Mouse (Mus musculus) forebrain, embryonic 11.5 days (tissue): ENCODE data around the gene Nsun4. TPM values are rescaled to one million over a fixed set of nuclear protein-coding genes. Genes with fewer than 3 reads are reported as not detected.

Experiments used
- ATAC-seq: fragments of 200-750 bp; cut with Nextera tagmentation; replicated peaks from 2 replicates; pipeline ENCODE4 v1.8.0; 2017; ENCODE audit warnings: moderate TSS enrichment; ENCODE audit not compliant: low FRiP score
- DNase-seq: peaks from one replicate; pipeline ENCODE4 v3.0.0-alpha.2; 2017; ENCODE audit warnings: low spot score
- H3K27ac ChIP-seq: fragments of 300-500 bp; sonication (generic); 2 replicates; pipeline ENCODE4 v1.5.1; 2014; ENCODE audit warnings: low read depth, low read length
- H3K27me3 ChIP-seq: fragments of 300-500 bp; sonication (generic); 2 replicates; pipeline ENCODE4 v1.6.1; 2014; ENCODE audit warnings: mild to moderate bottlenecking, low read length, mixed read lengths; ENCODE audit not compliant: control insufficient read depth, insufficient read depth
- H3K36me3 ChIP-seq: fragments of 300-500 bp; sonication (generic); 2 replicates; pipeline ENCODE4 v1.6.1; 2014; ENCODE audit warnings: mild to moderate bottlenecking, low read length, moderate library complexity, mixed read lengths; ENCODE audit not compliant: control insufficient read depth, insufficient read depth
- H3K4me1 ChIP-seq: fragments of 300-500 bp; sonication (generic); replicated peaks from 2 replicates; pipeline ENCODE4 v1.6.1; 2014; ENCODE audit warnings: low read length, mixed read lengths; ENCODE audit not compliant: control insufficient read depth, insufficient read depth
- H3K4me2 ChIP-seq: fragments of 300-500 bp; sonication (generic); 2 replicates; pipeline ENCODE4 v1.6.1; 2014; ENCODE audit warnings: low read depth, mild to moderate bottlenecking, low read length, moderate library complexity, mixed read lengths; ENCODE audit not compliant: severe bottlenecking
- H3K4me3 ChIP-seq: fragments of 300-500 bp; sonication (generic); 2 replicates; pipeline ENCODE4 v1.5.1; 2014; ENCODE audit warnings: low read depth, low read length
- H3K9ac ChIP-seq: fragments of 300-500 bp; sonication (generic); 2 replicates; pipeline ENCODE4 v1.6.1; 2014; ENCODE audit warnings: low read length
- H3K9me3 ChIP-seq: fragments of 300-500 bp; sonication (generic); 2 replicates; pipeline ENCODE4 v1.6.1; 2016; ENCODE audit warnings: low read length, mixed read lengths; ENCODE audit not compliant: control insufficient read depth
- WGBS: fragments of 180-500 bp; shearing (Covaris S2); extraction: QIAGEN DNeasy Blood & Tissue Kit; methylation state at CpG from one replicate; pipeline ENCODE4 v1.1.7; 2014; 5-methylcytosine and 5-hydroxymethylcytosine counted together
- polyA plus RNA-seq: library from polyadenylated mRNA; unstranded; fragments of >200 nt; fragmentation: Nextera tagmentation; extraction: Ambion mirVana; gene quantifications from 2 replicates; pipeline ENCODE4 v1.2.1, GENCODE M21; 2014

Gene Nsun4
- polyA plus RNA-seq, 1 experiment from 2014 or later: 17.4 TPM

DNA sequence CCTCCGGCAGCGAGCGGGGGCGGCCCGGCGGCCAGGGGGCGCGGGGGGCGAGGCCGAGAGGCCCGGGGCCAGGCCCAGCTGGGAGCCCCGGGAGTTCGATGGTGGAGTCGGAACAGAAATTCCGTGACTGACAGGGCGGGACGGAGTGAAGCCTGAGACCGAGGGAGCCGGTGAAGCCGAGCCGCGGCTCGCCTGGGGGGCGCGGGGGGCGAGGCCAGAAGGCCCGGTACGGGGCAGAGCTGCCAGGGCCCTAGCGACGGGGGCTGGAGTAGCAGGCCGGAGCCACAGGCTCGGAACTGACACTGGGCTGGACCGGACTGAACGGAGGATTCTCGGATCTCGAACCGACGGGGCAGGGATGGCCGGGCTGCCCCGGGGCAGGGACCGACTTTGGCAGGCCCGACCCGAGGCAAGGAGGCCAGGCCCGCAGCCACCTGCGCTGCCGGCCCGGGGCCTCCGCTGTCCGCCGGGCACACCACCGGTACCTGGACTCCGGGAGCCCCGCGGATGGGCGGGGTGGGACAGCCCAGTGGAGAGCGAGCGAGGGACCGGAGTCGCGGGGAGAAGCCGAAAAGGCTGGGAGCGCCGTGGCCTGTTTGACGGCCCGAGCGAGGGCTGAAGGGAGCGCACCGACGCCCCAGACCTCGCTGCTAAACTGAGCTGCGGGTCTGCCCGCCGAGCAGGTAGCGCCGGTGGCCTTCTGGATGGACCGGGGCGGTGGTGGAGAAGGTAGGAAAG lies 22.1 kb upstream of the Nsun4 start:
- ATAC-seq: peak; percentile 77
- Histone ChIP-seq H3K9me3 (no peaks in the 10 kb centered on the region), H3K27ac (peak overlapping the region; percentile 95), H3K4me3 (peak overlapping the region; percentile 95), H3K9ac (peak overlapping the region; percentile 98), H3K4me1 (peaks cover 8% of the 10 kb centered on the region; the same call in 1 of the 2 replicates), H3K36me3 (peaks cover 4% of the 10 kb centered on the region; the same call in 1 of the 2 replicates), H3K4me2 (peak overlapping the region; percentile 86), H3K27me3 (no peaks in the 10 kb centered on the region)
- DNase-seq: peak; percentile 89
- under 1% methylated on average over 68 of the region's 77 CpGs for WGBS

DNA sequence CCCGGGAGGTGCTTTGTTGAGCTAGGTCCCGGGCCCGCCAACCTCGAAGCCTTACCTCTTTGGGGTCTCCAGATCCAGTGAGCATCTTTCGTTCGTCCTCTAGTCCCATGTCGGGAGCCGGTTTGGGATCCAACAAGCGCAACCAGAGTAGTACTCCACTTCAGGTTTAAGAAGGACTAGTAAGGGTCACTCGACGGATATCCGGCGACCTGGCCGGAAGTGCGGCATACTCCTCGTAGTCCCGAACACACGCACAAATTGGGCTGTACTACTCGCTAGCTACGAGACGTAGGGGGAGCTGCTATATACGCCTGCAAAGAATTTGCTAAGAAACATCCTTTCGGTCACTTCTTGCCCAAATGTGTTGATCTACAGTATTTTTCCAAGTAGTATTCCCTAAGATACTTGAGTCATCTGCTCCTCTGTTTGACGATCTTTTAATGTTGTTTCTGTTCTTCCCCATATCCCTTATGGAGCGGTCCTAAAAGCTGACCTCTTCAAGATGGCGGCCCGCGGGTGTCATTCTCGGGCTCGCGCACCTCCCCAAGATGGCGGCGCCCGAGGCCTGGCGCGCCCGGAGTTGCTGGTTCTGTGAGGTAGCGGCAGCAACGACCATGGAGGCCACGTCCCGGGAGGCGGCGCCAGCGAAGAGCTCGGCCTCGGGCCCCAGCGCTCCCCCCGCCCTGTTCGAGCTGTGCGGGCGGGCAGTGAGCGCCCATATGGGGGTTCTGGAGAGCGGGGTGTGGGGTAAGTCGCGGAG lies 21.4 kb upstream of the Nsun4 start, which contains the start of the genes Uqcrh and Lrrc41:
Gene Uqcrh, minus strand, starts transcription at position 211 of the 760 bp plus-strand sequence.
Gene Lrrc41, plus strand, starts transcription at position 409 of the 760 bp plus-strand sequence.
- H3K9ac ChIP-seq: peak within 1 kb of the TSS; percentile 98
- under 1% methylated on average over 55 of the region's 55 CpGs for WGBS
- no peaks in the 10 kb centered on the region for H3K27me3 ChIP-seq
- peaks cover 8% of the 10 kb centered on the region; the same call in 1 of the 2 replicates for H3K4me1 ChIP-seq
- peak within 1 kb of the TSS; percentile 95 for H3K27ac ChIP-seq
- peak; percentile 93 for ATAC-seq
- no peaks in the 10 kb centered on the region for H3K9me3 ChIP-seq
- H3K4me3 ChIP-seq: peak within 1 kb of the TSS; percentile 95
- DNase-seq: peak; percentile 98
- H3K4me2 ChIP-seq: peak within 1 kb of the TSS; percentile 86
- H3K36me3 ChIP-seq: no peaks in the 10 kb centered on the region

DNA sequence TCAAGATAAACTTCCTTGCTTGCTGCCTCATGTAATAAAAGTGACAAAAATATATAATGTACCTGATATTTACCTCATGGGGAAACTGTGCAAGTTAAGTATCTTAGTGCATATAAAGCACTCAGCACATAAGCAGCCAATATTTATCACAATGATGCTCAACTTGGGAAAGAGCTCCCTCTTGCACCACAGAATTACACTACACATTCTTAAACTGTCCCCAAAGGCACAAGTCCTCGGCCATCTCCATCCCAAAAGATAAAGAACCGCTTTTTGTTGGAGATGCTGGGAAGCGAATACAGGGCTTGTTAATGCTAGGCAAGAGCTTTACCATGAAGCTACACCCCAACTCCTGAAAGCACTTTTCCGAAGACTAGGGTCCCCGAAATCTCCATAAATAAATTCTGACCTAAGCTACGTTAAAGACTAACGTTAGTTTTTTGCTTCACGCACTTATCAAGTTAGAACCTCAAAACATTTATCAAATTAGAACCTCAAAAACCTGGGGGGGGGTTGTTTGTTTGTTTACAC lies 20.5 kb upstream of the Nsun4 start:
- H3K27me3 ChIP-seq: no peaks in the 10 kb centered on the region
- WGBS: 2% methylated on average over 8 of the region's 8 CpGs
- H3K27ac ChIP-seq: no peak overlapping the region
- ATAC-seq (no peak), DNase-seq (no peak)
- H3K4me1 ChIP-seq: peaks cover 8% of the 10 kb centered on the region; the same call in 1 of the 2 replicates
- H3K36me3 ChIP-seq: no peaks in the 10 kb centered on the region; the same call in 1 of the 2 replicates
- peak overlapping the region; percentile 98 for H3K9ac ChIP-seq
- peak overlapping the region; percentile 86 for H3K4me2 ChIP-seq
- no peaks in the 10 kb centered on the region for H3K9me3 ChIP-seq
- H3K4me3 ChIP-seq: peak overlapping the region; percentile 95

DNA sequence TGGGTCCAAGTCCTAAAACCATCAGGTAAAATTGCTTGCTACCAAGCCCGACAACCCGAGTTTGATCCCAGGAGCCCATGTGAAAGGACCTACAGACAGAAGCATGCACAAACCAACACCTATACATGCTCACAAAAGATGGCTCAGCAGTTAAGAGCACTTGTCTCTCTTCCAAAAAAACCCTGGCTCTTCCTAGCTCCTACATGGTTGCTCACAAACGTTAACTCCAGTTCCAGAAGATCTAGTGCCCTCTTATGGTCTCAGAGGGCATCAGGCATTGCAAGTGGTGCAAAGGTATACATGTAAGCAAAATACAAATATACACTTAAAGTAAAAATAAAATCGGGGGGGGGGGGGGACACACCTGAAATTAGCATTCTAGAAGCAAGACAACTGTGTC lies 19.5 kb upstream of the Nsun4 start:
- Histone ChIP-seq H3K36me3 (peaks cover 3% of the 10 kb centered on the region; the same call in 1 of the 2 replicates), H3K9ac (no peak overlapping the region), H3K27ac (no peak overlapping the region), H3K27me3 (no peaks in the 10 kb centered on the region), H3K4me1 (peaks cover 8% of the 10 kb centered on the region; the same call in 1 of the 2 replicates), H3K4me3 (no peak overlapping the region), H3K9me3 (no peaks in the 10 kb centered on the region), H3K4me2 (no peak overlapping the region)
- ATAC-seq (no peak), DNase-seq (no peak)
- 60% methylated on average over 4 of the region's 4 CpGs for WGBS

DNA sequence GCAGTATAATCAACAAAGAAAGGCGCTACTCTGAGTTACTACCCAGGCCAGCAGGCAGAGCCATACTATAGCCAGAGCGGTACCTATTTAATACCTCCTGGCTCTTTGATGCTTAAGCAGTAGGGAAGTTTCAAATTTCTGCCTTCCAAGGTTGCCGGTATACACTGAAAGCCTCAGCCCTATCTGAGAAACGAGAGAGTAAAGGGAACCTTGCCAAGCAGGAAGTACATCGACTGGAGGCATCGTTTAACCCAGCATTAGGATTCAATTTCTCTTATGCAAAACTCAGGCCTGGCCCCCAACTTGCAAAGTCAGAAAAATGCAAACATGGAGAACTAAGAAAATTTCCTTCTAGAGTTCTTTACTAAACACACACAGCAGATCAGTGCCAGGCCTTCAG lies 16.4 kb upstream of the Nsun4 start:
- ATAC-seq (no peak), DNase-seq (no peak)
- Histone ChIP-seq H3K27me3 (no peaks in the 10 kb centered on the region), H3K9ac (no peak overlapping the region), H3K4me2 (no peak overlapping the region), H3K36me3 (peaks cover 10% of the 10 kb centered on the region; the same call in 1 of the 2 replicates), H3K9me3 (no peaks in the 10 kb centered on the region), H3K4me3 (no peak overlapping the region), H3K4me1 (no peaks in the 10 kb centered on the region), H3K27ac (no peak overlapping the region)
- 94% methylated on average over 6 of the region's 6 CpGs for WGBS

DNA sequence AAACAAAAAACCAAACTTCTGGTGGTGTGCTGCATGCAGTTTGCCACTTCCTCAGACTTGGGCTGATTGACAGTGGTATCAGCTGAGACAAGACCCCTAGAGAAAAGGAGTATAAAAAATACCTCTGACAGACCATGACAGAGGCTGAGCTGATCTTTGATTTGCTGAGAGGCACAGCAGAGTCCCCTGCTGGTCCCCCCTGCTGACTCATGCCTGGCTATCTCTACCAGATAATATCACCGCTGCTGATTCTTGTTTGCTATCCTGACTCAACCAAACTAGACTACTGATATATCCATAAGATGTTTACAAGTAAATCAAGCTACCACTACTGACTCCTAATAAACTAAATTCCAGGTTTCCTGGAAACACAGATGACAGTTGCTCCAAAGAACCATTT lies 10.2 kb upstream of the Nsun4 start:
- Histone ChIP-seq H3K4me1 (no peaks in the 10 kb centered on the region), H3K36me3 (peaks cover 9% of the 10 kb centered on the region; the same call in 1 of the 2 replicates), H3K9ac (no peak overlapping the region), H3K4me2 (no peak overlapping the region), H3K27me3 (no peaks in the 10 kb centered on the region), H3K27ac (no peak overlapping the region), H3K9me3 (no peaks in the 10 kb centered on the region), H3K4me3 (no peak overlapping the region)
- DNase-seq (no peak), ATAC-seq (no peak)
- WGBS: 58% methylated on average over 1 of the region's 1 CpGs

DNA sequence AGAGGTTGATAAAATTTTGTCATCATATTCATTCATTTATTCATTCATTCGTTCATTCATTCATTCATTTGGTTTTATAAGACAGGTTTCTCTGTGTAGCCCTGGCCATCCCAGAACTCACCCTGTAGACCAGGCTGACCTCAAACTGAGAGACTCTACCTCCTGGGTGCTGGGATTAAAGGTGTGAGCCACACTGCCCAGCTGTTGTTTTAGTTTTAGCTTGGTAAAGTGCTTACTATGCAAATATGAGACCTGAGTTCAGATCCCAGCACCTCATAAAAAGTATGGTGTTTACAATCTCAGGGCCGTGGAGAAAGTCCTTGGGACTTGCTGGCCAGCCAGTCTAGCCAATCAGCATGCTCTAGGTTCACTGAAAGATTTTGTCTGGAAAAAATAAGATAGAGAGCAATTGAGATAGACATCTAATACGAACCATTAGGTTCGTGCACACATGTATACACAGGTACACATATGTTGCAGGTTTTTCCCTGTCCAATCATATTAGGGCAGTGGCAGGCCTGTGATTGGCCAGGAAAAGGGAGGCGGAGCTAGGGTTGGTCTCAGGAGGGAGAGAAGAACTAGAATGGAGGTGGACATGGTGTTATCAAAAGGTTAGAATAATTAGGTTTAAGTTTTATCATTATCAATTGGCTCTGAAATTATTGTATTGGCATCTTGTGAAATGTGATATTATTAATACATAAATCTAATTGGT lies 5.5 kb upstream of the Nsun4 start:
- Histone ChIP-seq H3K4me1 (no peaks in the 10 kb centered on the region), H3K27ac (no peak overlapping the region), H3K4me2 (no peak overlapping the region), H3K9me3 (no peaks in the 10 kb centered on the region), H3K36me3 (no peaks in the 10 kb centered on the region), H3K4me3 (no peak overlapping the region), H3K9ac (no peak overlapping the region), H3K27me3 (no peaks in the 10 kb centered on the region)
- no peak for DNase-seq
- no peak for ATAC-seq
- WGBS: 81% methylated on average over 5 of the region's 5 CpGs

DNA sequence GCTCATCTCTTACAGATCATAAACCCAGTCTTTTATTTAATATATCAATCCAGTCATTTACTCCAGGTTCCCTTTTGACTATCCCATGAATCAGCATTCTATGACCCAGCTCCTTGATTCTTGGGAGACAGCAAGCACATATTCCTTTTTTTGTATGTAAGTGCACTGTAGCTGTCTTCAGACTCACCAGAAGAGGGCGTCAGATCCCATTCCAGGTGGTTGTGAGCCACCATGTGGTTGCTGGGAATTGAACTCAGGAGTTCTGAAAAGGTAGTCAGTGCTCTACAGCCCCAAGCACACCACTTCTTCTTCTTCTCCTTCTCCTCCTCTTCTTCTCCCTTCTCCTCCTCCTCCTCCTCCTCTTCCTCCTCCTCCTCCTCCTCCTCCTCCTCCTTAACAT lies 3.9 kb upstream of the Nsun4 start:
- Histone ChIP-seq H3K36me3 (no peaks in the 10 kb centered on the region), H3K27ac (no peak overlapping the region), H3K4me3 (no peak overlapping the region), H3K27me3 (no peaks in the 10 kb centered on the region), H3K9me3 (no peaks in the 10 kb centered on the region), H3K4me1 (no peaks in the 10 kb centered on the region; the same call in 1 of the 2 replicates), H3K4me2 (no peak overlapping the region), H3K9ac (no peak overlapping the region)
- WGBS: 4% methylated on average over 1 of the region's 1 CpGs
- DNase-seq (no peak), ATAC-seq (no peak)
